Mouse (Mus musculus): Measurements from ENCODE around the gene Capn1.
A peak's percentile ranks its signal among the peaks of the same experiment; 100 is the strongest.

Gene Capn1

DNA sequence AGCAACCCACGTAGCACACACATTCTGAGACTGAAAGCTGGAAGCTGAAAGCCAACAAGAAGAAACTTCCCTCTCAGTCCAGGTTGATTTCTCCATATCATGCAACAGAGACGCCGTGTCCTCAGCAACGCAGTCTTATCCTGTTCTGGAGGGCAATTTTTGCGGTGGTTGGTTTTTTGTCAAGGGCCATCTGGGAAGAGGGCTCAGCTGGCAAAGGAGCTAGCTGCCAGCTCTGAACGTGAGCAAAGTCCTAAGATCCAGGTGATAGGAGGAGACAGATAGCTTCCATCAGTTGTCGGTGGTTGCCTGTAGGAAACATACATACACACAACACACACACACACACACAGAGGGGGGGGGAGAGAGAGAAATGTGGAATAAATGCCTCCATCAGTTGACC is 22.6 kb upstream of the Capn1 start:
- DNase-seq (ENCODE audit: low read depth, low spot score), result no peak

DNA sequence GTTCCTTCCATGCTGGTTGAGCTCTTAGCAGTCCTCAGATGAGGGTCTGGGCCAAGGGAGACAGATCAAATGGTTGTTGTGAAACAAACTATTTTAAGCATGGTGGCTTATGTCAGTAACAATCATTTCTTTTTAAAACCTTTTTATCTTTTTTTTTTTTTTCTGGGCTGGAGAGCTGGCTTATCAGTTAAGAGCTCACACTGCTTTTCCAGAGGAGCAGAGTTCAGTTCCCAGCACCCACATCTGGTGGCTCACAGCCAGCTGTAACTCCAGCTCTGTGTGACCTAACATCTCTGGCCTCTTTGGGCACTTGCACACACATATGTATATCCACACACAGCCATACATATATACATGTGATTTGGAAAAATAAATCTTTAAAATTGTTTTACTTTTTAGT is 22.0 kb upstream of the Capn1 start:
- no peak for DNase-seq (ENCODE audit: low read depth, low spot score)

DNA sequence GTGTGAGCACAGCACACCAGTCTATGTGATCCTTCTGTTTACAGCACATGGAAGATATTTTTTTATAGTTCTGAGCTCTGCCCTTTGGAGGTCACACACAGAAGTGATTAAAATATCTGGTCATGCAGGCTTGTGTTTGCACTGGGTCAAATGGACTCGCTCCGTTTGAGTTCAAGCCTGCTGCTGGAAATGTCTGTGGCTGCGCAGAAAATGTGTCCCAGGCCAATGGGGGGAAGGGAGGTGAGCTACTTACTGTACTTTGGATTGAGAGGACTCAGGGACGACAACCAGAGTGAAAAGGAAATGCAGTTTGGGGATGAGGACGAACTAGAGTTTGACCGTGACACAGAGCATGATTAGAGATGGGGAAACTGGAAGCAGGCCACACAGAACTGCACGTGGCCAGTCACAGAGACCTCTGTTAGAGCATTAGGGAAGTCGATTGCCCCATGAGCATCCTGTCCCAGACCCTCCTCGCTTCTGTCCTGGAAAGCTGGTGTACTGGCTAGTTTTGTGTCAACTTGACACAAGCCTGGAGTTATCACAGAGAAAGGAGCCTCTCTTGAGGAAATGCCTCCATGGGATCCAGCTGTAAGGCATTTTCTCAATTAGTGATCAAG is 20.4 kb upstream of the Capn1 start:
- no peak for DNase-seq (ENCODE audit: low read depth, low spot score)

DNA sequence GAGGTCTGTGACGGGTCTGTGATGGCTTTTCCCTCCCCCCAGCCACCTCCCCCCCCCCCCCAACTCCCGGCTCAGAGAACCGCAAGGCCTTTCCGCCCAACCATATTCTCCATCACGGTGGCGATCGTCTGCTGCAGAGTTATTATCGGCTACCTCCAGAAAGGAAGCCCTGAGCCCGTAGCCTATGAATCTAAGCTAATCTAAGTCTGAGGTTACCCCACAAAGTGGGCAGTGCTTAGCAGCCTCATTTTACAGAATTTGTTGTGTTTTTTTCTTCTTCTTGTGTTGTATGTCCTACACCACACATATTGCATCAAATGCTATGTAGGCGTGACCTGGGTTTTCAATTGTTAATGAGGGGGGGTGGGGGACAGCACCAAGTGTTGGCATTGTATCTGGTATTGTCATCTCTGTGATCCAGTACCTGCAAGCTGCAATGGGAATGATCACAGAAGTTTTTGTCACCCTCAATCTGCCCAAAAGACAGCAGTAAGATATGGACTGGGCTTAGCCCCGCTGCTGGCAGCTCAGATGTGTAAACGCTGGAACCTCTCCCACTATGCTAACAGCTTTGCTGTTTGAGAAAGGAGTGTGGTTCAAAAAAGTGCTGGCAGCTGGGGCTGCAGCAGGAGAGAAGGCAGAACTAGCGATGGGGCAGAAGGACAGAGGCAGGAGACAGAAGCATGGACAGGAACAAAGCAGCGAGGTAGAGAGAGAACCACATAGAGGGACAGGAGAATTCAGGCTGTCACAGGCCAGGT is 15.0 kb upstream of the Capn1 start:
- DNase-seq (ENCODE audit: low read depth, low spot score), result no peak

DNA sequence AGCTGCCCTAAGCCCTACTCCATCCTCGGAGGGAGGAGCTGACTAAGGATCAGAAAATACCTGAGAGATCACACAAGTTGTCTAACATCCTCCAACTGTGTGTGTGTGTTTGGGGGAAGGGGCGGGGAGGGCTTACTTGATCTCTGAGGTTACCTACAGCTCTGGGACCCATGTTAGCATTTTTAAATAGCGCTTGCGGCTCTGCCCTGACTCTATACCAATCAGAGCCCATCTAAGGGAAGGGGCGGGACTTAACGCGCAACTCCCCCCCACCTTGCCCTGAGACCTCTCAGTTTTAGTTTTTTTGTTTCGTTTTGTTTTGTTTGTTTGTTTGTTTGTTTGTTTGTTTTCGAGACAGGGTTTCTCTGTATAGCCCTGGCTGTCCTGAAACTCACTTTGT is 13.7 kb upstream of the Capn1 start:
- DNase-seq (ENCODE audit: low read depth, low spot score), result peak; percentile 69

DNA sequence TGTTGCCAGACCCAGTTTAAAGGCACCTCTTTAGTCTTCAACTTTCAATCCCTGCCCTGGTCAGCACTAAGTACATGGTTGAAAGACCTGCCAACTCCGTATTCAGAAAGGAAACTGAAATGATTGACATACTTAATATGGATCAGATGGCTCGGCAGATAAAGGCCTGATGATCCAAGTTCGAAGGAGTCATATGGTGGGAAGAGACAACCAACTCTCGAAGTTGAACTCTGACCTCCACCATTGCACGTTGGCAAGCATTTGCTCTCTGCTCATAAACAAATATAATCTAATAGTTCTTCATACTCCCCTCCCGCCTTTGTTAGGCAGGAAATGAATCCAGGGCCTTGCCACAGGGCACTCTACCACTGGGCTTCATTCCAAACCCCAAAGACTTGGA is 13.3 kb upstream of the Capn1 start:
- no peak for DNase-seq (ENCODE audit: low read depth, low spot score)

DNA sequence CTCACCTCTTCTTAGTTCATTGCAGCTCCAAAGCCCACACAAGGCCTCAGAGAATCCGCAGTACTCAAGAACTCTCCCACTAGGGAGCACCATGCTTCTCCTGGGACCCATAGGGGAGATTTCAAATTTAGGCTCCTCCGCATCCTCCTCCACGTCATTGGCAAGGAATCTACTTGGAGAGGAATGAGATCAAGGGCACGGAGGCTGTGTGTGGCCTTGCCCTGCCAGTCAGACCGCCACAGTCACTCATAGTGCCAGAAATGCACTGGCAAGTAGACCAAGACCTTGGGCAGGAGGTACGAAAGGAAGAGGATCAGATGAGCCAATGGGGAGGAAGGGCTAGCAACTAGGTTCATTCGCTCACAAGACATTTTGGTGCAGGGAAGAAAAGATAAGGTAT is 8.2 kb upstream of the Capn1 start:
- DNase-seq (ENCODE audit: low read depth, low spot score), result no peak

DNA sequence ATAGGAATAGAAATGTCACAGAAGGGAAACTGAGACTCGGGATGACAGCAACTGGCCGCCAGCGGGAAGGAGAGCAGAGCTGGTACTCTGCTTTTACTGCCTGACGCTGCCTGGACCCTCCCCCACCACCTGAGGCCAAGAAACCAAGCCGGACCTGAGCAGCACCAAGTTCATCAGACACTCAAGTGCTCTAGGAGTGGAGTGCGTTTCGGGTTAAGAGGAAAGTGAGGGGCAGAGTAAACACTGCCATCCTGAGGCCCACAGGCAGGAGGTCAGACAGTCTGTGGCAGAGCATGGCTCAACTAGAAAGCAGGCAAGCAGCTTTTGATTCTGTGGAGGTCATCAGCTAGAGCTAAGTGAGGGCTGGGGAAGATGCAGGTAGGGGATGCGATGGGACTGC is 7.4 kb upstream of the Capn1 start:
- no peak for DNase-seq (ENCODE audit: low read depth, low spot score)

DNA sequence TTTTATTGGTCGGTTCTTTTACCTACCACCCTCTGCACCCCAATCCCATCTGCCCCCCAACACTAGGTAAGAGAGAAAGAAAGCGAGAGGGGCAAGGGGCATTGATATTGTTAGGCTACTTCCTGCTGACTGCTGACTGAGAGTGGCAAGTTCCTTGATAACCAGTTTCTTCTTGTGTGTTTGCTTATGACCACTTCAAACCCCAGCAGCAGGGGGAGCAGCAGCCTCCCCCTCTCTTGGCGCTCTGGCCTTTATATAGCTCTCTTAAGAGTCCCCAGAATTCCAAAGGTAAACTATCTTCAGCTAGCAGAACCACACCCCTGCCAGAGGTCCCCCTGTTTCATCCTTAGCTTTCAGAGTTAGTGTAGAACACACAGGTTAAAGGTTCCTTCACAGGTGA is 4.6 kb upstream of the Capn1 start:
- DNase-seq (ENCODE audit: low read depth, low spot score), result no peak

DNA sequence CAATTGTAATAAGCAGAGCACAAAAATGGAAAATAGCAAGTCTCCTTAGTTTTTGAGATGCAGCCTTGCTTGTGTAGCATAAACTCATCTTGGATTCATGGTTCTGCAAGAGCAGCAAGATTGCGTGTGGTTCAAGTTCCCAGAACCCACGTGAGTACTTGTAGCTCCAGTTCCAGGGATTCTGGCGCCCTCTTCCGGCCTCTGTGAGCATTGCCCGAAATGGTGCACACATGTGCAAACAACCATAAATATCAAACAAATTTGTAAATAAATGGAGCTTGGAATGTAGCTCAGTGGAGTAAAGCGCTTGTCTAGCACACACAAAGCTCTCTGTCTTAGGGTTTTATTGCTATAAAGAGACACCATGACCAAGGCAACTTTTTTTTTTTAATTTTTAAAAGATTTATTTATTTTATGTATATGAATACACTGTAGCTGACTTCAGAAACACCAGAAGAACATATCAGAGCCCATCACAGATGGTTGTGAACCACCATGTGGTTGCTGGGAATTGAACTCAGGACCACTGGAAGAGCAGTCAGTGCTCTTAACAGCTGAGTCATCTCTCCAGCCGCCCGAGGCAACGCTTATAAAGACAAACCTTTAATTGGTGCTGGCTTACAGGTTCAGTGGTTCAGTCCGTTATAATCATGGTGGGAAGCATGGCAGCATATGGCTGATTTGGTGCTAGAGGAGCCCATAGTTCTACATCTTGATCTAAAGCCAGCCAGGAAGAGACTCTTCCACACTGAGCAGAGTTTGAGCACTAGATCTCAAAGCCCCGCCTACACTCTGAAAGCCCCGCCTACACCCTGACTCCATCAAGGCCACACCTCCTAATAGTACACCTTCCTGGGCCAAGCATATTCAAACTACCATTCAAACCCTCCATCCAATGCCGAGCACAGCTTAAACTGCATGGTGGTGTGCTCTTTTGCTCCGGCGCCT is 2.7 kb upstream of the Capn1 start:
- peak; percentile 95 for DNase-seq (ENCODE audit: low read depth, low spot score)

DNA sequence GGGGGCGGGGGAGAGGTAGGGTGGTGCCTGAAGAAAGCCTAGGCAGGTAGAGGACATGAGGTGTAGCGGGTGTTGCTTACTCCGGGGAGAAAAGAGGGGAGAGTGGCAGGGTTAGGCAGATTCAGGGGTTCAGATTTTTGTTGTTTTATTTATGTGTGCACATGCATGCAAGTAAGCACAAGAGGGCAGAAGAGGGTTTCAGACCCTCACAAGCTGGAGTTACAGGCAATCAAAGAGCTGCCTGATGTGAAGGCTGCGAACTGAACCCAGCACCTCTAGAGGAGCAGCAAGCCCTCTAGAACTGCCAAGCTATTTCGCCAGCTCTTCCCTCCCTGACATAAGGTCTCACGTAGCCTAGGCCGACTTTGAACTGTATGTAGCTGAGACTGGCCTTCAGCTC is 835 bp upstream of the Capn1 start:
- DNase-seq (ENCODE audit: low read depth, low spot score), result peak; percentile 57

DNA sequence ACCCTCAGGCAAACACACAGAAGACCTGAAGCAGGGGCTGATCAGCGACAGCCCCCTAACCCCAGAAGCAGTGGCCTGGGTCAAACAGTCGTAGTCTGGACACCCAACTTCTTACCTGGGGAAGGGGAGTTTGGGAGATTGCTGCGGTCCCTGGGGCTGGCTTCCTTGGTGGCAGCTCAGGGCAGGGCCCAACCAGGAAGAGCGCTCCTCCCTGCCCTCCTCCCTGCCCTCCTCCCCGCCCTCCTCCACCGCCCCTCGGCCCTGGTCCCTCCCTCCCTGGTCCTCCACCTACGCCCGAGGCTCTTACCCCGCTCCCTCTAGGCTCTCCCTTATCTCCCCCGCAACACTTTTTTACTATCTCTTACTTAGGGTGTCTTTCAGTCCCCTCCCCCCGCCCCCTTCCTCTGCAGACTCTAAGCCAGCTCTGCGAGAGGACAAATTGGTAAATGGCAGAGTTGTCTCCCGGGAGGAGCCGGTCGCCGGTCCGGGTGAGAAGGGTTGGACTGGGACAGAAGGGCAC is 646 bp downstream of the Capn1 start:
- DNase-seq (ENCODE audit: low read depth, low spot score), result peak; percentile 81

DNA sequence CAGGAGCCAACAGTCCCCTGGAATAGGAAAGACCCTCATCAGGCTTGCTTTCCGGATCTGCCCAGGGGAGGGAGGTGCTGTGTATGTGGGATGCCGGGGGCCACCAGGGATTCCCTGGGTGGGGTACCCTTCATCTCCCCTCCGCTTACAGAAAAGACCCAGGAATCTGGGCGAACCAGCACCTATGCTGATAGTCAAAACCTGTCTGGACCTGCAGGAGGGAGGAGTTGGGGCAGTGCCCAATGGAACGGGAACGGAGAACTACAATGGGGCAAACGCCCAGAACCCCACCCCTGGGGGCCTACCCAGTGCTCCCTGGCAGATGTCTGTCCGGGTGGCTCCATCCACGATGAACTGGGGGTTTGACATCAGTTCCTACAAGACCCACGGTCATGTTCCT is 2.0 kb downstream of the Capn1 start:
- no peak for DNase-seq (ENCODE audit: low read depth, low spot score)

DNA sequence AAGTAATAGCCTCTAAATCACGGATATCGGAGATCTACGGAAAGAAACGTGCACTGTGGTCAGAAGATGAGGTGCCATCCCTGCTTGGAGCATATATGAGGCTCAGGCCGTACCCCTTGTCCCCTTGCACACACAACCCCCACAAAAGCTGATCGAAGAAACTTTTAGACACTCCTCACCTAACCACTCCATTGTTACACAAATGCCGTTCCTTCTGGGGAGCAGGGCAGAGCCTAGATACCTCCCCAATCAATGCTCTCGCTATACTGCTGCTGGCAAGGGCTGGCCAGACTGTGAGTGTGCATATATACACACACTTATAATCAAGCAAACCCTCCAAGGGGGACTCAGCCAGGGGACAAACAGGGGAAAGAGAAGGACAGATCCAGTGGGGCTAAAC is 6.6 kb downstream of the Capn1 start:
- no peak for DNase-seq (ENCODE audit: low read depth, low spot score)

DNA sequence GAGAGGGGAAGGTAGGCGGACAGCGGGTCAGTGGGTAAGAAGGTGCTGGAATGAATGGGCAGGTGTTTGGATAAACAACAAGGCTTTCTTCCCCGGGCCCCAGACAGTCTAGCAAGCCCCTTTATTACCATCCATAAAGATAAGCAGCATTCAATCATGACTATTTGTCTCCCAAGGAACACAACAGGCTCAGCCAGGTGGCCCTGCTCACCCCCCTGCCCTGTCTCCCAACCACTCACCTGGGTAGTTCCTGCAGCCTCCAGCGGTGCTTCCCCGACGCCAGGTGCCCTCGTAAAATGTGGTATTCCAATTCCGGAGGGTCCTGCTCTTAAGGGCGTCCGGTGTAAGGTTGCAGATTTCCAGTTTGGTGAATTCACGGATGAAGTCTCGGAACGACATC is 8.7 kb downstream of the Capn1 start:
- DNase-seq (ENCODE audit: low read depth, low spot score), result no peak

DNA sequence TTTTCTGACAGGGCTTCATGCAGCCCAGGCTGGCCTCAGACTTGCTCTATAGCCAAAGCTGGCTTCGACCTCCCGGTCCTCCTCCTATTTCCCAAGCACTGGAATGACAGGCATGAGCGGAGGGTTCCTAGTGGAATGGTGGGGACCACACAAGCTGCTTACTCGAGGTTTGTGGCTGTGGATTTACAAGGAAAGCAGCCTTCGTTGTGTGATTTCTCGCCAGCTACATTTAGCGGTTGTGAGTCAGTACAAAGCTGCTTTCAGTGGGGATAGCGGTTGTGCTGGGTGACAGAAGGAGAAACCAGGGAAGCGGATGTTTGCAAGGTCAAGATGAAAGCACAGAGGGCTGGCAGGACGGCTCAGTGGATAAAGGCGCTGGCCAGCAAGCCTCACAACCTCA is 10.2 kb downstream of the Capn1 start:
- no peak for DNase-seq (ENCODE audit: low read depth, low spot score)

DNA sequence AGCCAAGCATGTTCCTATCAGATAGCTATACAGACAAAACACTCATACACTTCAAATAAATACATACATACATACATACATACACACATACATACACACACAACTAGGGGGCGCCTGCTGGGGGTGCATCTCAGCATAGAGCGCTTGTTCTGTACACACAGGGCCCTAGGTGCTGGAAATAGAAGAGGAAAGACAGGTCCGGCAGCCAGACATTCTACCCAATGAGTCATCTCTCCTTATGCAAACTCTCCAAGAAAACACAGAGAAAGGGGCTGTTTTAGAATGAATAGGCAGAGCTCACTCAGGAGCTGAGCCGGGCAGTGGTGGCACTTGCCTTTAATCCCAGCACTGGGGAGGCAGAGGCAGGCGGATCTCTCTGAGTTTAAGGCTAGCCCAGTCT is 15.7 kb downstream of the Capn1 start:
- no peak for DNase-seq (ENCODE audit: low read depth, low spot score)

DNA sequence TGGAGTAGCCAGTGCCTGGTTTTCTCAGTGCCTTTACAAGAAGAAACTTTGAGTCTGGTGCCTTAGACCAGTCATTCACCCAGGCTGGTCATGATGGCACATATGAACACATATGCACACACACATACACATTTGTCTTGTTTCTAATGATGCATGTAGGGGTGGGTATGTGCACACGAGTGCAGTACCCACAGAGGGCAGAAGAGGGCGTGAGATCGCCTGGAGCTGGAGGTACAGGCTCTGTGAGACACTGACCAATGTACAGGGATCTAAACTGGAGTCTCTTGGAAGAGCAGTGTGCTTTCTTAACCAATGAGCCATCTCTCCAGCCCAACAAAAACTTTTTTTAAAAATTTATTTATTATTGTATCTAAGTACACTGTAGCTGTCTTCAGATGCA is 17.5 kb downstream of the Capn1 start:
- peak; percentile 75 for DNase-seq (ENCODE audit: low read depth, low spot score)

DNA sequence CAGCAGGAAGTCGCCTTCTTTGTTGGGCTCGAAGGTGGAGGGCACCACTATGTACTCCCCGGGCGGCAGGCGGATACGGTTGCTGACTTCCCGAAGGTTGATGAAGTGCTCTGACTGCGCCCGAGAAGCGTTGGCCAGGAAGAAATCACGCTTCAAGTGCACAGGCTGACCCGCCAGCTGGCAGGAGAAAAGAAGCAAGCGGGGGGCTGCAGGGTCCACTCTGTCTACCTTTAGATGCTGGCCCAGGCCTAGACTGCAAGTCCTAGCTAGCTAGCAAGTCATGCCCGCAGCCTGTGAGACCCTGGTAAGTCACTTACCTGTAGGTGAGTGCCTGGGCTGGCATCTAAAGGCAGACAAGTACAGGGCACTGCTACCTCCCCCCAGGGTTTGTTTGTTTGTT is 21.0 kb downstream of the Capn1 start:
- no peak for DNase-seq (ENCODE audit: low read depth, low spot score)

DNA sequence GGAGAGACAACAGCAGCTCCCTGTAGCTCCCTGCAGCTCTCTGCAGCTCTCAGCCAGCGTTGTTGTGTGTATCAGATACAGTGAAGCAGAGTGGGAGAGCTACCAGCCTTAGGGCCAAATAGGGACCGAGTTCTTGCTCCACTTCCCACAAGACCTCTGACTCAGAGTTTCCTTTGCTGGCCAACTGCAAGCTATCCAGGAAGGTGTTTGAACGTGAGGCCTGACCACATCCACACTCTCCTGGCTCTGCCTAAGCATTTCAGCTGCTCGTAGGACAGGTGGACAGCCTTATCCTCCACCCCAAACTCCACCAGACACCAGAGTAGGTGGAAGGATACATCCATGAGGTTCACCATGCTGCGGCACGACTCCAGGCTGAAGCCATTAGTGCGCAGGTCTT is 23.7 kb downstream of the Capn1 start:
- no peak for DNase-seq (ENCODE audit: low read depth, low spot score)

DNA sequence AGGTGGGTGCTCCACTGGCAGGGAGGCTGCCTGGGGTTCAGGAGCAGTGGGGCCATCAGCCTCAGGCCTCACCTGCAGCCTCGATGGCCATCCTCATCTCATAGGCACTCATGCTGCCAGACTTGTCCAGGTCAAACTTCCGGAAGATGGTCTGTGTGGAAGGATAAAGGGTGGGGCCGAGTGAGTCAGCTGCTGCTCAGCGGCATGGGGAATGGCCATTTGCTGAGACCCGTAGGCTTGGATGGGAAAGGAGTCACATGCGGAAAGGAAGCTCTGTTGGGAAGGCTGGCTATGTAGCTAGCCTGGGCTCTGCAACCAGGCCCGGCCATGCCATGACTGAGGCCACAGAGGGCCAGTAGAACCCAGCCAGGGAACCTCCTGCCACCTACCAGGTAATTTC is 24.2 kb downstream of the Capn1 start:
- DNase-seq (ENCODE audit: low read depth, low spot score), result no peak

DNA sequence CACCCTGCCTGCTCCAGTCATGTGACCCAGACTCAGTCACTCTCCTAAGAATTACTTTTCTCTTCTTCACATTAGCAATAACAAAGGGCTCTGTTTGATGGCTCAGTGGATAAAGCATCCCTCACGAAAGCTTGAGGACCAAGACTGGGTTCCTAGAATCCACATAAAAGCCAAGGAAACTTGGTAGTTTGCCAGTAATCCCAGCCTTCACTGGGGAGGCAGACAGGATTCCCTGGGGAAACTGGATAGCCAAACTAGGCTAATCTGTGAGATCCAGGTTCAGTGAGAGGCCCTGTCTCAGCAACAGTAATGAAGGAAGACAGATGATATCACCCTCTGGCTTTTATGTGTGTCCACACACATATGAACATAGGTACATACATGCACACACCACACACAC is 24.8 kb downstream of the Capn1 start:
- DNase-seq (ENCODE audit: low read depth, low spot score), result peak; percentile 25

All from ZHBTc4 (cell line).